Mouse (Mus musculus): ENCODE data around the gene Sowahd.
"Not testable (repeated sequence)": the region's sequence is repeated elsewhere in the genome, so short reads cannot be mapped to it uniquely, and the experiment has no call there.

Sowahd gene

DNA sequence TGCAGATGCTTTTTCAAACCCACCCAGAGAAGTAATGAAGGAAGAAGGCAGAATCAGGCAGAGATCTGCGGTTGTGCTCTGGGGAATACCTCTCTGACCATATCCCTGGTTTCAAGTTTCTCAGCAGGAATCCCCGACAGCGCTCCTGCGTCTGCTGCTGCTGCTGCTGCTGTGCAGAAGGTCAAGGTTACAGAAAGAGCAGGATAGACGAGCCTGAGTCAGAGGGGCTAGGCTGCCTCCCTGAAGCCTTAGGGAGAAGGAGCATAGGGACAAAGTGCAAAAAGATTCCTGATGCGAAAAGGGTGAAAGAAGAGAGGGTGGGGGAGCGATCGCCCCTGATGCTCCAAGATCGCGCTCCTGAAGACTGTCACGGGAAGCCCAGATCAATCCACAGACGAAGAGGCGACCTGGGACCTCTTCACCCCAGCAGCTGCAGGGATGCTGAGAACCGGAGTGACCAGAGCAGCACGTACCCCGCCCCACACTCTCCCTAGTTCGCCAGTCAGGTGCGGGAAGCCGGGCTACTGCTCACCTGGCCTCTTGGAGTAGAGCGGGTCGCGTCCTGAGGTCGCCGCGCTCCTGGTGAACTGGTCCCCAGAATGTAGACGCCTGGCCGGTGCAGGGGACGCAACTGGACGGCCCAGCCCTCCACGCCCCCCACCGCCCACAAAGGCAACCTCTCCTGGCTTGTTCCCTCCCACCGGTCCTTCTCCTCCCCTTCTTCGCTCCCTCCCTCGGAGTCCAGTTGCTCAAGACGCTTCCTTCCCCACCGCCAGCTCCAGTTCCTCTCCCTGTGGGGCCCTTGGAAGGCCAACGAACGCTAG lies at the start of gene Sowahd:
TSS of gene Sowahd (plus strand) at position 780 of the 824 bp plus-strand sequence.
- DNase-seq (ENCODE audit: low spot score) = peak; percentile 39

DNA sequence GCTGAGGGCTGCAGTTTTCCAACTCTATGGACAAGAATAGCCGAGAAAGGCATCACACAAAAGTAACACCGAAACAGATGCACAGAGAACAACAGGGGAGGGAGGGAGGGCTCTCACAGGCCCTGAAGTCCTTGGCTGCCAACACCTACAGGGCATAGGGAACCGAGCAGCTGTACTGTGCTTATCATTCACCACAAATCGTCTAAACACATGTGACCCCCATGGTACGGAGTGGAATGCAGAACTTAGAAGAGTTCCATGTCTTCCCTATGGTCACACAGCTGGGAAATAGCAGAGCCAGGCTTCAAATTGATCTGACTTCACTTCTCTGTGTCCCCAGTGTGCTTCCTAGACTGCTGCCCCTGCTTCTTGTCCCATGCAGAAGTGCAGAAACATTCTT lies 34.8 kb upstream of the Sowahd start:
- DNase-seq (ENCODE audit: low spot score) = no peak

DNA sequence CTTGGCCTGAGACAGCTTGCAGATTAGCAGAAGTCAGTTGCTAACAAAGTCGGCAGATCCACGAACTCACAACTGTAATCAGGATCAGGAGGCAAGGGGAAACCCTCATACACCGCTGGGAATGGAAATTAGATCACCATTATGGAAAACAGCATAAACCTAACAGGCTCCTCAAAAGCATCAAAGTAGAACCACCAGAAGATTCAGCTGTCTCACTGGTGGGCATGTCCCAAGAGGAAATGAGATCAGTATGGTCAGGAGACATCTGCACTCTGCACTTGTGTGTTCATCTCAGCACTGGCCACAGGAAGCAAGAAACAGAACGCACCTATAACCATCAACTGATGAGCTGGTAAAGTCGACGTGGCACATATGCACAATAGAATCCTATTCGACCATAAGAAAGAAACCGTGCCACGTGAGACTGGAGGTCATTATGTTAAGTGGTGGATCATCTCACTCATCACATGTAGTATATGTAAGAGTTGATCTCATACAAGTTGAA lies 30.4 kb upstream of the Sowahd start:
- no peak for DNase-seq (ENCODE audit: low spot score)

DNA sequence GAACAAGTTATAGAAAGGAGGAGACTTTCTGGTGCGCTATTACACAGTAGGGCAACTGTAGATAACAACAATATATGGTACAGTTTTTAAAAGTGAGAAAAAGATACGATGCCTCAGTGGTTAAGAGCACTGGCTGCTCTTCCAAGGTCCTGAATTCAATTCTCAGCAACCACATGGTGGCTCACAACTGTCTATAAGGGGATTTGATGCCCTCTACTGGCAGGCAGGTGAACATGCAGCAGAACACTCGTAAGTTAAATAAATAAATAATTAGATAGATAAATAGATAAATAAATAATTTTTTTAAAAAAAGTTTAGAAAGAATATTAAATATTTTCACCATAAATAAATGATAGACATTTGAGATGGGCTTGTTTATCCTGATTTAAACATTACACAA lies 29.6 kb upstream of the Sowahd start:
- no peak for DNase-seq (ENCODE audit: low spot score)

DNA sequence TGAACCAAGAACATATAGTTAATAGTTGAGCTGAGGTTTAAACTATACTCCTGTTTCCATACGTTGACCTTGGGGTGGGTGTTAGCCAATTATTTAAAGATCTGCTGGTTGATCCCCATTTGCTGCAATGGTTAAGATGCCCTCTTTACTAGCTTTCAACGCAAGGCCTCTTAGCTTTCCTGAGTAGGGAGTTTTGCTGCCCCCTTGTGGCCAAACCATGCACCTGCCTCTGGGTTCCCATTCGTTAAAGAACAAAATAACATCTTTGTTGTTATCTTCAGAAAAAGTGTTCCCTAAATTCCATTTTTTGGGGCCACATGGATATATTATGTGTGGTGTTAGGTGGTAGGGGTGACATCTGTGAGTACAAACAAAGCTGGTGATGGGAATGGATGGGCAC lies 26.0 kb upstream of the Sowahd start:
- DNase-seq (ENCODE audit: low spot score) = peak; percentile 76

DNA sequence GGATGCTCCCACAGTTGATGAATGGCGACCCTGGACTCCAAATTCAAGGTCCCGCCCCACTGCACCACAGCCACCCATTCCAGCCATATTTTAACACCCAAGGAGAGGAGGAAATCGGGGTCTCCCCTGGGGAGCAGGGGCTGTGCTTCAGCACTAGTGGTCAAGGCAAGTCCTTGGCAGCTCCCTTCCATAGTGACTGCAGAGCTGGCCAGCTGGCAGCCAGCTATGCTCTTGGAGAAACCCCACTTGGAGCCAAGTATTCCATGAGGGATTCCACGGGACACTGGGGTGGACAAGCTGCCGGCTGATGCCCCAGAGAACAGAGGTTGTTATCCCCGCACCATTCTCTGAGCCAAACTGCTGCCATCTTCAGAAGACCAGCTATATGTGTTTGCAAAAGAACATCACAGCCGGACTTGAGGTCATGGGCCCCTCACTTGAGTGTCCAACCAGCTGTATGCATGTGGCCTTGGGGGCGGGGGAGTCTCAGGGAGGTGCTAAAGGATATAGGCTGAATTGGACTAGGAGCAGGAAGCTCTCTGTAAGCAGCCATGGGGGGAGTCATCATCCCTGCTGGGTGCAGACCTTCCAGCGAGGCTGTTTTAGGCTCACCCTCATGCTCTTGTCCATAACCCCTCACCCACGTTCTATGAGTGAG lies 24.9 kb upstream of the Sowahd start:
- DNase-seq (ENCODE audit: low spot score) = no peak

DNA sequence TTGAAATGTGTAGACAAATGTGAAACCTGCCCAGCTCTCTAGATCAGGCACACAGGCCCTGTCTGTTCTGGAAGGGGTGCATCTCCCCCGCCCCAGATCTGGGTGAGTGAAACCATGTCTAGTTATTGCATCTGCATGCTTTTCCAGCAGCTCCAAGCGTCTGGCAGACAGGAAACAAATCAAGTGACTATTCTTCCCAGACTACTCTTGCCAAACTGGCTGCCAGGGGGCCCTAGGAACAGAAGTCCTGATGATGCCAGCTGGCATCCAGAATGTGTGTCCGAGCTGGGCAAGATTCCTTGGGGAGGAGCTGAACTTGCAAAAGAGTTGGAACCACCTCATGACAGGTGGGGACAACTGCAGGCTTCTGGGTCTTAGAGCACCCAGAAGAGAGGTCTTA lies 20.3 kb upstream of the Sowahd start:
- DNase-seq (ENCODE audit: low spot score) = no peak

DNA sequence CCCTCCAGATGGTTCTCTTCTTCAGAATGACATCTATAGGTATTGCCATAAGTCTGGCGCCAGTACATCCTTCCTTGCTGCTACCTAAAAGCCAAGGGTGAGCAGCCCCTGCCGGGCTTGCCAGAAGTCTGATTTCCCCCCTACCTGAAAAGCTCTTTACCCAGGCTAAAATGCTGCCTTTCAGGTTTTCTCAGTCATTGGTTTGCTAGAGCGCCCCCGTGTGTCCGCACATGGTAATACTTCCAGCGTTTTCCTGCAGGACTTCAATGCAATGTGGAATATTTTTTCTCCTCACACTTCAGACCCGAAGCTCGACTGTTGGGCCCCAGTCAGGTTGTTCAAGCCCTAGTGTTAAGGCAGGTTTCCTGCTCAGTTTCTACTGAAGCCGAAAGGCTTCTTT lies 5.9 kb upstream of the Sowahd start:
- peak; percentile 76 for DNase-seq (ENCODE audit: low spot score)

DNA sequence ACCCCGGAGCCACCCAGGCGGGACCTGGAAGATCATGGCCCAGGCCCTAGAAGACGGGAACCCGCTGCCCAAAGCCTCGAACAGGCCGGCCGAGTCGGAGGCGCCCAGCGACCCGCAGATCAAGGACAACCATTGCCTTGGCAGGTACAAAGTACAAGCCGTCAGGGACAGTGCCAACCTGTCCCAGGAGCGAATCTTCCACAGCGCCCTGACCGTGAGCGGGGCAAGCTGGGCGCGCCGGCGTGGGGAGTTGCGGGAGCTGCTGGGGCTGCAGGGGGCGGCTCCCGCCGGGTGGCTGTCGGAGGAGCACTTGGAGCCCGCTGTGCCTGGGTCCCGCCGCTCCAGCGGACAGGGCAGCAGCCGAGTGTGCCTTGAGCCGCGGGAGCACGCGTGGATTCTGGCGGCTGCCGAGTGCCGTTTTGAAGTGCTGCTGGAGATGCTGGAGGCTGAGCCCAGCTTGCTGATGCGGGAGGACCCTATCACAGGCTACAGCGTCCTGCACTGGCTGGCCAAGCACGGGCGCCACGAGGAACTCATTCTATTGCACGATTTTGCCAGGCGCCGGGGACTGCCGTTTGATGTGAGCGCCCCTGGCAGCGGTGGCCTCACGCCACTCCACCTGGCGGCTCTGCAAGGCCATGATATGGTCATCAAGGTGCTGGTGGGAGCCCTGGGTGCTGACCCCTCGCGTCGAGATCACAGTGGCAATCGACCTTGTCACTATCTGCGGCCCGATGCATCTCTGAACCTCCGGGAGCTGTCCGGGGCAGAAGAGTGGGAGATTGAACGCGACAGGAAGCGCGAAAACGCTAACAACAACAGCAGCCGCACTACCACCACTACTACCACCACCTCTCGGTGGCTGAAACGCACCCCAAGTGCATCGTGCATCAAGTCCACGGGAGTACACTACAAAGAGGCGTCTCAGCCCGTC lies 512 bp downstream of the Sowahd start:
- peak; percentile 40 for DNase-seq (ENCODE audit: low spot score)

DNA sequence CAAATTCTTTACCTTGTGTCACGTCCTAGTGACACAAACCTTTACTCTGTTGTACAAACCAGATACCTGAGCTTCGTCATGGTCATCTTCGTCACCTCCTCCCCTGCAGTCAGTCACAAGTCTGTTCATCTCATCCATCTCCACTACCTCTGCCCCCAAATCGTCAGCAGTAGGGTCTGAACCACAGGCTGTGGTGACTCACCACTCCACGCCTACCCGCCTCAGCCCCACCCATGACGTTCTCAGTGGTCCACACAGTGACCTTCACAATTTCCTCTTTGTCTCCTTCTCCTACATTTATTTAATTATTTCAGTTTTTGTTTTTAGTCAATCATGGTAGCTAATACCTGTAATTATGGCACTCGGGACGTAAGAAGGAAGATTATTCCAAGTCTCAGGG lies 15.3 kb downstream of the Sowahd start:
- DNase-seq (ENCODE audit: low spot score) = no peak

DNA sequence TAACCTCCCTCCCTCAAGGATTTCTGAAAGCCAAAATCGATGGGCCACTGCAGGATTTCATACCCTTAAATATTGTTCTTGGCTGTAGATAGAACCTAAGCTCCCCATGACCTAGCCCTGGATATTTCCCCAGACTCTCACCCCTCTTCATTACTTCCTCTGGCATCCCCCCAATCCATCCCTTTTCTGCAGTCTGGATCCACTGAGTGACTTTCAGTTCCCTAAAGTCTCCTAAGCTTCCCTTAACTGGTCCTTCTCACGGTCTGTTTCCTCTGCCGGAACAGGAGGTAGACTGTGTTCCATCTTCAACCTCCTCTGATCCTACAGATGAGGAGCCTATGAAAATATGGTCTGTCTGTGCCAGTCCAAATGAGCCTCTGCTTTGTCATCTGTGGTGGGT lies 18.7 kb downstream of the Sowahd start:
- no peak for DNase-seq (ENCODE audit: low spot score)

DNA sequence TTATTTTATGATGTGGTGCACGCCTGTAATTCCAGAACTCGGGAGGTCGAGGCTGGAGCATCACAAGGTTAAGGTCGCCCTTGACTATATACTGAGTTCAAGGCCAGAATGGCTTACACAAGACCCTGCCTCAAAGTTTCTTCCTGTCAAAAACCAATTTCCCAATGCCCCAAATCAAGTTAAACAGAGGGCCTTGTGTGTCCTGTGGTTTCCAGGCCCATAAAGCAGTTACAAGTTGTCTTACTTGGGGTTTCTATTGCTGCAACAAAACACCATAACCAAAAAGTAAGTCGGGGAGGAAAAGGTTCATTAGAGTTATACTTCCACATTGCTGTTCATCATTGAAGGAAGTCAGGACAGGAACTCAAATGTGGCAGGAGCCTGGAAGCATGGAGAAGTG lies 20.1 kb downstream of the Sowahd start:
- no peak for DNase-seq (ENCODE audit: low spot score)

DNA sequence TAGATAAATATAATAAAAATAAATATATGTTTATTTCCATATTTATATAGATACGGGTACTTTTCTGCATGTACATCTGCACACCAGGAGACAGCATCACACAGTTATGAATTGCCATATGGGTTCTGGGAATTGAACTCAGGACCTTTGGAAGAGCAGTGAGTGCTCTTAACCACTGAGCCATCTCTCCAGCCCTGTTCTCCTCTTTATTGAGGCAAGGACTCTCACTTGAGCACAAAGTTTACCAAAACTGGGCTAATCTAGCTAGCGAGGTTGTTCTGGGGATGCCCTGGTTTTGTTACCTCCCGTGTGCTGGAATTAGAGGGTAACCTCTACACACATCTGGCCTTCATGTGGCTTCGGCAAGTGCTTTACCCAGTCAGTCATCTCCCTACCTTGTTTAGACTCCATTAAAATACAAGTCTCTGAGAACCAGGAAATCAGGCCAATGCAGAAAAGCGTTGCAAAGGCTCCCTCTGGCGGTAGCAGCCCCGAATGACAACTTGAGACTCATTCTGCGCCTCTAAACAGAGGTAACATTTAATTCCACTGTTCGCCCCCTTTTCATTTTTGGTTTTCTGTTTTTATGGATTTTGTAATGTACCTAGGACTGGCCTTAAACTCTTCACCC lies 25.7 kb downstream of the Sowahd start:
- DNase-seq (ENCODE audit: low spot score) = peak; percentile 75

DNA sequence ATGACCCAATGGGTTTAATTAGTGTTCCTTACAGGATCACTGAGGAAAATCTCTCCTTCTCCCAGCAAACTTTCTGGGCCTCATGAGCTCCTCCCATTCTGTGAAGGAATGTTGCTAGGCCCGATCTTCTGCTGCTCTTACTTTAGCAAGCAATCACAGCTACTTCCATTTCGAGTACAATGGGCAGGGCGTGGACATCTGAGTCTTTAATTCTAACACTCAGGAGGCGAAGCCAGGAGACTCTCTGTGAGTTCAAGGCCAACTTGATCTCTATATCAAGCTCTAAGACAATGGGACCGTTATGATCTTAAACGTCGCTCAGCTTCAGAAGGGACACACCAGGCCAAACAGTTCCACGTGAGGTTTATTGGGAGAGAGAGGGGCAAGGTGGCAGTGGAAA lies 28.0 kb downstream of the Sowahd start:
- no peak for DNase-seq (ENCODE audit: low spot score)

DNA sequence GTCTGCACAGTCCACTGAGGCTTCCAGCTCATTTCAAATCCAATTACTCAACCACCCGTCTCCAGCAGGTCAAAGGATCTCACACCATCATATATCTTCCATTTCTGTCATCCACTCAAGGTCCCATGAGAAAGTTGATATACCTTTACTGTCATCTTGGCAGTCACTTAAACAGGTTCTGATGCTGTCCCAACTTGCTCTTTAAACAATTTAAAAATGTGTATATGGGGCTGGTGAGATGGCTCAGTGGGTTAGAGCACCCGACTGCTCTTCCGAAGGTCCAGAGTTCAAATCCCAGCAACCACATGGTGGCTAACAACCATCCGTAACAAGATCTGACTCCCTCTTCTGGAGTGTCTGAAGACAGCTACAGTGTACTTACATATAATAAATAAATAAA lies 31.7 kb downstream of the Sowahd start:
- DNase-seq (ENCODE audit: low spot score) = not testable (repeated sequence)

DNA sequence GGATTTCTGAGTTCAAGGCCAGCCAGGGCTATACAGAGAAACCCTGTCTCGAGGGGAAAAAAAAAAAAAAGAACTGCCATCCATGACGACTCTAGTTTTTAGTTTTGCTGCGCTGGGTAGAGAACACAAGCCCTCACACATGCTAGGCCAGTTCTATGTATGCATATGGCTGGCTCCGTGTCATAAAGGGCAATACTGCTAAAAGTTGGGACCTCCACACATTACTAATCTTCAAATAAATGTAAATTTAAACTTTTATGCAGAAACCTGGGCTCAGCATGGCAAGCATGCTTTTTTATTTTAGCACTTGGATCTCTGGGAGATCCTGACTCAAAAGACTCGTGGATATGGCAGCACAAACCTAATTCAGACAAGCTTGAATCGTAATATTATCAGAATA lies 32.5 kb downstream of the Sowahd start:
- DNase-seq (ENCODE audit: low spot score) = no peak

DNA sequence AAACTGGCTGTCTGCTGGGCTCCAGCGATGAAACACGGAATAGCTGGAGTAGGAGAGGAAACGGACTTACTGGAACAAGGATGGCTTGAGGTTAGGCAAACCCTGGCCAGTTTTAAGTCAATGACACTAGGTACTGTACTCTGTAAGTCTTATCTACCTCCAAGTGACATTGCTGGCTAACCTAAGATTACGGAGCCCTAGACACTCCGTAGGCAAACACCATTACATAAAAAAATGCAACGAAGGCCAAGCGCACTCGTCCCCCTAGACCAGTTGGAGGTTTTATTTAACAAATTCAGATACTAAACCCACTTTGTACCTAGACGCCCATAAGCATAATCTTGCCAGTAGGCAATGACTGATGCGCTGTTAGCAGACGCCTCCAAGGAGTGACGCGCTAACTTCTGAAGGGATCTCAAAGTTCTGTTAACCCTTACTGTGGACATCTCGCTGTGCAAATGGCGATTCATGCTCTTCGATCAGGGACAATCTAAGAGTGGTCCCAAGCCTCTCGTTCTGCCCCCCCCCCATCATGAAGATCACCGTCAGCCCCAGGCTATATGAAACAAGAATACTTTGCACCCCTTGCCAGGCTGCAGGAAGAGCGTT lies 35.8 kb downstream of the Sowahd start:
- DNase-seq (ENCODE audit: low spot score) = no peak

DNA sequence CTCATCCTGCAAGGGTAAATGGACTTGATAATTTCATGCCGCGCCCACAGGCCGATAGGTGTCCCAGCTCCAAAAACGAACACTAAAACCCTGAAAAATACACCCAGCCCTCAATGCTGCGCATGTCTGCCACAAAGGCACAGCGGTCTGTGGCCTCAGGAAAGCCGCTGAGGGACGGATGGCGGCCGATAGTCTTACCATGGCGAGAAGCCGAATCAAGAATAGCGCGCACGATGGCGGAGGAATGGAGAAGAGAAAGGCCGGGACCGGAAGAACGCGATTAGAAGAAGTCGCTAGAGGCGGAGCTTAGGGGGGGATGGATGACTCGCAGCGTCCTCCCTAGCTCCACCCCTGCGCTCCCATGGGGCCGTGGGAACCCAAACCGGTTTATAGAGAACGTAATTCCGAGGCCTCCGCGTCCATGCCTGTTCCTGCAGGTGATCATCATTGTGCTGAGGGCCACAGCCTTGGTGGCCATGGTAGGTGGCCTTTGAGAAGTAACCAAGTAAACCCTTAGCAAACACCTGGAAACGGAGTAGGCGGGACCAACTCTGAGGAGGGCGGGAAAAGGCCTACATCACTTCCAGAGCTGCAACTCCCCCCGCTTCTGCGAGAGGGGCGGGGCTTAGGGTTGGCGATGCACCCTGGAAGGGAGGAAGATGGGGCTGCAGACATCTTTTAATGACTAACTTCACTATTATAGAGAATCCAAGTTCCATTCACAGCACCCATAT lies 36.4 kb downstream of the Sowahd start, which contains the start of gene Rpl39:
TSS of gene Rpl39 (minus strand) at position 476 of the 734 bp plus-strand sequence.
- peak; percentile 89 for DNase-seq (ENCODE audit: low spot score)

DNA sequence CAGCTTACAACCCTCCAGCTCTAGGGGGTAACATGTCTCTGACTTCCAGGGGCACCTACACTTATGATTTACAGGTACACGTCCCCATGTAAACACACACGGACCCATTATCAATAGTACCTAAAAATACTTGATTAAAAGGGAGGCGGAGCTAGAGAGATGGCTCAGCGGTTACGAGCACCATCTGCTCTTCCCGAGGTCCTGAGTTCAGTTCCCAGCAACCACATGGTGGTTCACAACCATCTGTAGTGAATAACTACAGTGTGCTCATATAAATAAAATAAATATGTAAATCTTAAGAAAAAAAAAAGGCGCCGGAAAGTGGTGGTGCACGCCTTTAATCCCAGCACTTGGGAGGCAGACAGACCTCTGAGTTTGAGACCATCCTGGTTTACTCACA lies 37.0 kb downstream of the Sowahd start:
- no peak for DNase-seq (ENCODE audit: low spot score)

DNA sequence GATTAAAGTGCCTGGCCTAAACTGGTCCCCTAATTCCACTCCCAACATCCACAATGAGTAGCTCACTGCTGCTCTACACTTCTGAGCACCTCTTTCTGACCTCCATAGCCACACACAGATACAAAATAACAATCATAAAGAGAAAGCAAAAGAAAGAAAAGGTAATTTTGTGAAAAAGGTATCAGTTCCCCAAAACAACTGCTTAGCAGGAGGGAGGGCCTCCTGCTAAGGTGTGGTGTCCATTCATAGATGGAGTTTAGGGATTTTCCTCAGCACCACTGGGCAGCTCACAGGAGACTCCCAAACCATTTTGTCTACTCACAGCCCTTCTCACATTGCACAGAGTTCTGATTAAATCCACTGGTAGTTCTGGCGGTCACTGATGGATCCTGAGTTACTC lies 40.1 kb downstream of the Sowahd start:
- DNase-seq (ENCODE audit: low spot score) = no peak

DNA sequence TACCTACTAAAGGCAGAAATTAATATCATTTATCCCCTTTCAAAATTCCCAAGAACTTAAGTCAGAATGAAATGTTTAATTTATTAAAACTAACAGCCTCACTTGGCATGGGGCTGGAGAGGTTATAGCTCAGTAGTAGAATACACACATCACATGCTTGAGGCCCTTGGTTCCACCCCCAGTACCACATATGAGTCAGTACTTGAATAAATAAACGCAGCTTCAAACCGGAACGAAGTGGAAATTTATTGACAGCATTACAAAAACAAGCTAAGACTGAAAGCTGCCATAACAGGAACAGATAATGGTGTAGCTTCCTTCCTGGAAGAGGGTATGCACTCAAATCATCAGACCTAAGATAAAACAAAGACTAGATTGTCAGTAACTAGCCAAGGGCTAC lies 42.8 kb downstream of the Sowahd start:
- DNase-seq (ENCODE audit: low spot score) = no peak

Measured in testis, postnatal 10 days (tissue).